Mouse (Mus musculus) ES-E14 (cell line): ENCODE results near the gene Nav2.

ENCODE experiments used
- CHD2 ChIP-seq: IDR thresholded peaks from 2 replicates; pipeline ENCODE4 v1.6.1; 2014; ENCODE audit warnings: mild to moderate bottlenecking, low read depth, low read length, inconsistent platforms
- HCFC1 ChIP-seq: IDR thresholded peaks from 2 replicates; pipeline ENCODE4 v1.6.1; 2012; ENCODE audit warnings: low read length, inconsistent platforms, borderline replicate concordance; ENCODE audit not compliant: insufficient read depth
- MAFK ChIP-seq: IDR thresholded peaks from 2 replicates; pipeline ENCODE4 v1.6.1; 2014; ENCODE audit warnings: mild to moderate bottlenecking, low read depth, low read length, inconsistent platforms; ENCODE audit not compliant: insufficient read depth
- ZNF384 ChIP-seq: IDR thresholded peaks from 2 replicates; pipeline ENCODE4 v1.6.1; 2012; ENCODE audit warnings: low read depth, low read length, inconsistent platforms

GRCm38 (mm10) chr7:49538360-49538759 lies 629.8 kb downstream of the Nav2 start:
- TF ChIP-seq MAFK (no peak), CHD2 (no peak), ZNF384 (no peak), HCFC1 (no peak)
